Mouse (Mus musculus) intestine, postnatal 0 days (tissue): ENCODE results near the gene Phf12. TPM values are rescaled to one million over a fixed set of nuclear protein-coding genes. Genes with fewer than 3 reads are reported as not detected.

Experiments
- ATAC-seq: fragments of 200-750 bp; cut with Nextera tagmentation; 2 replicates; pipeline ENCODE4 v1.8.0; 2017; ENCODE audit warnings: mild to moderate bottlenecking, moderate TSS enrichment, moderate library complexity
- H3K27ac ChIP-seq: fragments of 300-500 bp; sonication (generic); 2 replicates; pipeline ENCODE4 v1.5.1; 2014; ENCODE audit warnings: mild to moderate bottlenecking, low read depth, low read length, moderate library complexity
- H3K27me3 ChIP-seq: fragments of 300-500 bp; sonication (generic); replicated peaks from 2 replicates; pipeline ENCODE4 v1.6.1; 2014; ENCODE audit warnings: low read length, mixed read lengths; ENCODE audit not compliant: control insufficient read depth, insufficient read depth
- H3K36me3 ChIP-seq: fragments of 300-500 bp; sonication (generic); 2 replicates; pipeline ENCODE4 v1.6.1; 2014; ENCODE audit warnings: mild to moderate bottlenecking, moderate library complexity; ENCODE audit not compliant: control insufficient read depth, insufficient read depth
- H3K4me1 ChIP-seq: fragments of 300-500 bp; sonication (generic); replicated peaks from 2 replicates; pipeline ENCODE4 v1.6.1; 2014; ENCODE audit warnings: antibody characterized with exemption, low read length, mixed read lengths; ENCODE audit not compliant: control insufficient read depth, insufficient read depth
- H3K4me2 ChIP-seq: fragments of 300-500 bp; sonication (generic); replicated peaks from 2 replicates; pipeline ENCODE4 v1.6.1; 2014; ENCODE audit warnings: low read depth, mild to moderate bottlenecking, moderate library complexity
- H3K4me3 ChIP-seq: fragments of 300-500 bp; sonication (generic); 2 replicates; pipeline ENCODE4 v1.5.1; 2014; ENCODE audit warnings: low read depth, low read length
- H3K9ac ChIP-seq: fragments of 300-500 bp; sonication (generic); 2 replicates; pipeline ENCODE4 v1.6.1; 2014; ENCODE audit warnings: mild to moderate bottlenecking, low read depth, low read length
- H3K9me3 ChIP-seq: fragments of 300-500 bp; sonication (generic); 2 replicates; pipeline ENCODE4 v1.6.1; 2016; ENCODE audit warnings: mixed run types; ENCODE audit not compliant: control insufficient read depth
- CTCF ChIP-seq: sonication (generic); IDR thresholded peaks from 2 replicates; pipeline ENCODE4 v1.5.1; 2016; ENCODE audit warnings: low read depth, mild to moderate bottlenecking, control low read depth, antibody characterized with exemption, moderate library complexity
- WGBS: fragments of 180-500 bp; shearing (Covaris S2); extraction: QIAGEN DNeasy Blood & Tissue Kit; methylation state at CpG from one replicate; pipeline ENCODE4 v1.1.7; 2014; 5-methylcytosine and 5-hydroxymethylcytosine counted together
- polyA plus RNA-seq: library from polyadenylated mRNA; unstranded; fragments of >200 nt; fragmentation: Nextera tagmentation; extraction: Ambion mirVana; gene quantifications from 2 replicates; pipeline ENCODE4 v1.2.1, GENCODE M21; 2015

The Phf12 gene
- polyA plus RNA-seq, 1 experiment from 2014 or later, result 7.2 TPM

GRCm38 (mm10) chr11:78053078-78053477 is 70.5 kb downstream of the Phf12 start:
- H3K4me3 ChIP-seq, result no peak overlapping the region
- no peak overlapping the region for H3K4me2 ChIP-seq
- TF ChIP-seq CTCF, result no peak
- H3K27me3 ChIP-seq, result no peaks in the 10 kb centered on the region
- H3K9me3 ChIP-seq, result no peaks in the 10 kb centered on the region
- no peaks in the 10 kb centered on the region for H3K4me1 ChIP-seq
- H3K9ac ChIP-seq, result no peak overlapping the region
- 57% methylated on average over 8 of the region's 8 CpGs for WGBS
- no peak overlapping the region for H3K27ac ChIP-seq
- no peak for ATAC-seq
- H3K36me3 ChIP-seq, result peaks cover 16% of the 10 kb centered on the region; the same call in 1 of the 2 replicates

- Histone ChIP-seq H3K4me1 (0 out of 2 replicates have a peak, but pooled peaks cover 3% of the 10 kb centered on the region), H3K4me2 (no peak overlapping the region), H3K9me3 (no peaks in the 10 kb centered on the region), H3K4me3 (no peak overlapping the region), H3K27me3 (no peaks in the 10 kb centered on the region), H3K9ac (no peak overlapping the region), H3K36me3 (peaks cover 15% of the 10 kb centered on the region), H3K27ac (no peak overlapping the region)
- no peak for TF ChIP-seq CTCF
- 86% methylated on average over 8 of the region's 8 CpGs for WGBS
- no peak for ATAC-seq
Observed at GRCm38 (mm10) chr11:78056946-78057345, 74.4 kb downstream of the Phf12 start.

- Histone ChIP-seq H3K4me3 (no peak overlapping the region), H3K27me3 (no peaks in the 10 kb centered on the region), H3K4me2 (no peak overlapping the region), H3K4me1 (0 out of 2 replicates have a peak, but pooled peaks cover 3% of the 10 kb centered on the region), H3K27ac (no peak overlapping the region), H3K36me3 (peaks cover 8% of the 10 kb centered on the region), H3K9ac (no peak overlapping the region), H3K9me3 (no peaks in the 10 kb centered on the region)
- ATAC-seq, result peak; percentile 74
- TF ChIP-seq CTCF, result peak; percentile 94
- WGBS, result 39% methylated on average over 9 of the region's 9 CpGs
Observed at GRCm38 (mm10) chr11:78059833-78060757, 77.5 kb downstream of the Phf12 start.

- no peaks in the 10 kb centered on the region for H3K27me3 ChIP-seq
- H3K36me3 ChIP-seq, result peaks cover 8% of the 10 kb centered on the region
- no peak overlapping the region for H3K9ac ChIP-seq
- 77% methylated on average over 1 of the region's 1 CpGs for WGBS
- no peaks in the 10 kb centered on the region for H3K9me3 ChIP-seq
- TF ChIP-seq CTCF, result no peak
- H3K27ac ChIP-seq, result no peak overlapping the region
- H3K4me1 ChIP-seq, result peaks cover 3% of the 10 kb centered on the region; the same call in 1 of the 2 replicates
- no peak overlapping the region for H3K4me2 ChIP-seq
- no peak for ATAC-seq
- no peak overlapping the region for H3K4me3 ChIP-seq
Observed at GRCm38 (mm10) chr11:78062563-78062962, 80.0 kb downstream of the Phf12 start.

- Histone ChIP-seq H3K27ac (no peak overlapping the region), H3K27me3 (no peaks in the 10 kb centered on the region), H3K4me3 (no peak overlapping the region), H3K4me2 (no peak overlapping the region), H3K9ac (no peak overlapping the region), H3K36me3 (no peaks in the 10 kb centered on the region), H3K4me1 (no peaks in the 10 kb centered on the region; the same call in 1 of the 2 replicates), H3K9me3 (no peaks in the 10 kb centered on the region)
- no peak for ATAC-seq
- TF ChIP-seq CTCF, result no peak
- 47% methylated on average over 2 of the region's 2 CpGs for WGBS
Observed at GRCm38 (mm10) chr11:78065906-78066305, 83.4 kb downstream of the Phf12 start.

GRCm38 (mm10) chr11:78066641-78067040 is 84.1 kb downstream of the Phf12 start:
- no peaks in the 10 kb centered on the region for H3K36me3 ChIP-seq
- no peaks in the 10 kb centered on the region for H3K27me3 ChIP-seq
- ATAC-seq, result no peak
- H3K9me3 ChIP-seq, result no peaks in the 10 kb centered on the region
- WGBS, result 81% methylated on average over 2 of the region's 2 CpGs
- H3K27ac ChIP-seq, result no peak overlapping the region
- no peak overlapping the region for H3K4me3 ChIP-seq
- no peak overlapping the region for H3K4me2 ChIP-seq
- no peak for TF ChIP-seq CTCF
- H3K9ac ChIP-seq, result no peak overlapping the region
- H3K4me1 ChIP-seq, result no peaks in the 10 kb centered on the region; the same call in 1 of the 2 replicates
